Mouse (Mus musculus) adrenal gland, adult 2 months (tissue): ENCODE measurements around the gene Ugt1a5. TPM values are rescaled to one million over a fixed set of nuclear protein-coding genes. Genes with fewer than 3 reads are reported as not detected.

Experiments used
- DNase-seq: peaks from one replicate; pipeline ENCODE4 v3.0.0; 2021
- polyA plus RNA-seq: library from polyadenylated mRNA; depleted of rRNA; stranded (reverse); fragments of >200 nt; gene quantifications from 2 replicates; pipeline ENCODE4 v1.2.3, GENCODE M21; 2012; rRNA removed
- total RNA-seq, 2 experiments: library from RNA; stranded (reverse); gene quantifications; 2 replicates each; pipeline ENCODE4 v1.2.3; 2021

Gene Ugt1a5
- total and polyA plus RNA-seq, 3 experiments = 0.11 to 0.29 (median 0.14) TPM

GRCm38 (mm10) chr1:88261706-88262105, 95.9 kb downstream of the Ugt1a5 start:
- peak; percentile 27 for DNase-seq

- DNase-seq = peak; percentile 82
Measured at GRCm38 (mm10) chr1:88262255-88262654, 96.4 kb downstream of the Ugt1a5 start.

DNA sequence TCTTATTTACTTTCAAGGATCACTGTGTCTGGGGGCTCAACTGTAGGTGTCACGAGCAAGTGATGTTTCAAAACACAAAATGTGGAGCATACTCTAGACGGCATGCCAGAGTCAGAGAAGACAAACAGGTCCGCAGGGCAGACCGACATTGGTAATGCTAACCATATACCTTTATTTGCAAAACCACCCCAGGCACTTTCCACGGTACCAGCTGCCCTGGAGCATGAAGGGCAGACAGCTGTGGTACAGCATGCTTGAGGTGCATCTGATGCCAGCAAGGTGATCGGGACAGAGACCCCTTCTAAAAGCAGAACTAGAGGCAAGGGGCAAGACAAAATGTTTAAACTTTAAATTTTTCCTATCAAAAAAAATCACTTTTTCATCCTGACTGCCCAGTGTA, 97.1 kb downstream of the Ugt1a5 start:
- peak; percentile 18 for DNase-seq

GRCm38 (mm10) chr1:88263778-88264177, 98.0 kb downstream of the Ugt1a5 start:
- DNase-seq = peak; percentile 21

GRCm38 (mm10) chr1:88264237-88264868, 98.5 kb downstream of the Ugt1a5 start:
- peak; percentile 56 for DNase-seq

DNA sequence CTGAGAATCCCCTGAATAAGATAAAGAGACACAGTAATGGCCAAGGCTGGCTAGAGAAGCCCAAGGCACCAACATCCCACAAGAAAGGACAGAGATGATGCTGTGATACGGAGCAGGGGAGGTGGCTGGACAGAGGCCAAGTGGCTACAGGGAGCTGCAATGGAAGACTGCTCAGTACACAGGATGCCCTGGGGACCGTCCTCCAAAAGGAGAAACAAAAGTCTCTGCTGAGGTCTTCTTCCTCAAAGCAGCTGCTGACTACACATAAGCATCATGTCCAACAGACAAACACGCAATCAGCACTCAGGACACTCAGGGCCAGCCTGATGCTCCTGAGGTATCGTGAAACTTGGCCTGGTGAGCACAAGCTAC, 99.0 kb downstream of the Ugt1a5 start:
- DNase-seq = peak; percentile 49

GRCm38 (mm10) chr1:88266123-88266522, 100.3 kb downstream of the Ugt1a5 start:
- peak; percentile 2 for DNase-seq

DNA sequence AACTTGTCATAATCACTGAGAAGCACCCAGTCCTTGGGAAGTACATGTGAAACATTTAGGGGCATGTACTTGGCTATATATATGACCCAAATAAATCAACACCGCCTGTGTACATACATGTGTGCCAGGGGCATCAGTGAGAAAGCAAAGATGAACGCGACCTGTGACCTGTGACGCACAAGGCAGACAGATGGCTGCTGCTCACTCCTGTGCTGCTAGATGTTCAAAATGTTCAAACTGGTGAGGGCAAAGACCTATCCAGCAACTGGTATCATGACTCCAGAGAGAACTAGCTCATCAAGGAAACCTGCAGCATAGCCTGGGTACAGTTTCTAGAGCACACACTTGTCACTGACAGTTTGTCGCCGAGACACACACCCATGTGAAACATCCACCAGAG, 101.7 kb downstream of the Ugt1a5 start:
- DNase-seq = no peak

- peak; percentile 49 for DNase-seq
Measured at GRCm38 (mm10) chr1:88268070-88268469, 102.3 kb downstream of the Ugt1a5 start.

Other genes with a start within 250 kb of the Ugt1a5 start
- gene Usp40, start 157.5 kb upstream of the Ugt1a5 start, total RNA-seq = 10 to 100 TPM; 21.5 to 22.6 TPM
- 4.5 and 5.0 TPM in 2 replicates for gene Usp40, start 157.5 kb upstream of the Ugt1a5 start, polyA plus RNA-seq
- not detected for gene Ugt1a10, start 110.6 kb upstream of the Ugt1a5 start, total RNA-seq
- gene Ugt1a10, start 110.6 kb upstream of the Ugt1a5 start, polyA plus RNA-seq = not detected in 2 replicates
- gene Ugt1a9, start 95.2 kb upstream of the Ugt1a5 start, total RNA-seq = under 1 TPM; 0.14 to 0.61 TPM
- not detected in 2 replicates for gene Ugt1a9, start 95.2 kb upstream of the Ugt1a5 start, polyA plus RNA-seq
- gene Ugt1a8, start 78.2 kb upstream of the Ugt1a5 start, total RNA-seq = not detected
- gene Ugt1a8, start 78.2 kb upstream of the Ugt1a5 start, polyA plus RNA-seq = not detected in 2 replicates
- 1 to 10 TPM; 1.8 to 2.7 TPM for gene Ugt1a7c, start 71.0 kb upstream of the Ugt1a5 start, total RNA-seq
- gene Ugt1a7c, start 71.0 kb upstream of the Ugt1a5 start, polyA plus RNA-seq = 0.50 and 1.2 TPM in 2 replicates
- gene Ugt1a6b, start 62.8 kb upstream of the Ugt1a5 start, total RNA-seq = 1 to 10 TPM; 4.8 to 6.5 TPM
- gene Ugt1a6b, start 62.8 kb upstream of the Ugt1a5 start, polyA plus RNA-seq = 8.9 and 9.5 TPM in 2 replicates
- gene Ugt1a6a, start 31.2 kb upstream of the Ugt1a5 start, total RNA-seq = 10 to 100 TPM; 10.5 to 17.9 TPM
- gene Ugt1a6a, start 31.2 kb upstream of the Ugt1a5 start, polyA plus RNA-seq = 5.1 and 7.6 TPM in 2 replicates
- under 1 TPM in 1 of 2 experiments, not detected in 1; 0.29 TPM for gene Ugt1a2, start 34.6 kb downstream of the Ugt1a5 start, total RNA-seq
- not detected in 2 replicates for gene Ugt1a2, start 34.6 kb downstream of the Ugt1a5 start, polyA plus RNA-seq
- gene Dnajb3, start 39.8 kb downstream of the Ugt1a5 start, total RNA-seq = 1 to 10 TPM; 1.8 to 3.7 TPM
- gene Dnajb3, start 39.8 kb downstream of the Ugt1a5 start, polyA plus RNA-seq = 3.1 and 3.9 TPM in 2 replicates
- 10 to 100 TPM in 1 of 2 experiments, not detected in 1; 53.5 TPM for gene Ugt1a1, start 45.9 kb downstream of the Ugt1a5 start, total RNA-seq
- gene Ugt1a1, start 45.9 kb downstream of the Ugt1a5 start, polyA plus RNA-seq = 4.0 and 9.7 TPM in 2 replicates
- under 1 TPM in 1 of 2 experiments, not detected in 1; 0.10 TPM for gene Mroh2a, start 61.0 kb downstream of the Ugt1a5 start, total RNA-seq
- gene Mroh2a, start 61.0 kb downstream of the Ugt1a5 start, polyA plus RNA-seq = 0.03 and 0.17 TPM in 2 replicates
- gene Hjurp, start 111.6 kb downstream of the Ugt1a5 start, total RNA-seq = 10 to 100 TPM; 24.7 to 25.5 TPM
- 13.6 and 17.5 TPM in 2 replicates for gene Hjurp, start 111.6 kb downstream of the Ugt1a5 start, polyA plus RNA-seq
- gene Trpm8, start 111.6 kb downstream of the Ugt1a5 start, total RNA-seq = not detected
- not detected in 2 replicates for gene Trpm8, start 111.6 kb downstream of the Ugt1a5 start, polyA plus RNA-seq
- 1 to 10 TPM in 1 of 2 experiments, not detected in 1; 1.0 TPM for gene Spp2, start 240.9 kb downstream of the Ugt1a5 start, total RNA-seq
- 0.11 TPM in 1 of 2 replicates, not detected in the other for gene Spp2, start 240.9 kb downstream of the Ugt1a5 start, polyA plus RNA-seq